Mouse (Mus musculus): ENCODE measurements around the gene Nt5c3b. TPM values are rescaled to one million over a fixed set of nuclear protein-coding genes. Genes with fewer than 3 reads are reported as not detected.

Gene Nt5c3b
- polyA plus RNA-seq, 1 experiment from 2014 or later: 125 TPM

GRCm38 (mm10) chr11:100403445-100404134, 38.0 kb downstream of the Nt5c3b start:
- Histone ChIP-seq H3K4me3 (no peak overlapping the region), H3K4me1 (peaks cover 23% of the 10 kb centered on the region), H3K27me3 (ENCODE audit: poor library complexity, severe bottlenecking) (peaks cover 5% of the 10 kb centered on the region; the same call in 1 of the 2 replicates), H3K27ac (no peak overlapping the region), H3K36me3 (replicated peaks) (peaks cover 6% of the 10 kb centered on the region; the same call in 1 of the 2 replicates), H3K9me3 (no peaks in the 10 kb centered on the region)
- 92% methylated on average over 10 of the region's 10 CpGs for WGBS
- DNase-seq (ENCODE audit: extremely low spot score, low spot score): no peak

- peaks cover 5% of the 10 kb centered on the region; the same call in 1 of the 2 replicates for H3K27me3 ChIP-seq (ENCODE audit: poor library complexity, severe bottlenecking)
- 77% methylated on average over 2 of the region's 2 CpGs for WGBS
- no peak overlapping the region for H3K27ac ChIP-seq
Measured at GRCm38 (mm10) chr11:100402682-100403081, 38.9 kb downstream of the Nt5c3b start.

GRCm38 (mm10) chr11:100402240-100402639, 39.4 kb downstream of the Nt5c3b start:
- Histone ChIP-seq H3K4me3 (no peak overlapping the region), H3K9me3 (no peaks in the 10 kb centered on the region), H3K27ac (no peak overlapping the region), H3K4me1 (peaks cover 26% of the 10 kb centered on the region), H3K36me3 (replicated peaks) (no peaks in the 10 kb centered on the region), H3K27me3 (ENCODE audit: poor library complexity, severe bottlenecking) (peaks cover 8% of the 10 kb centered on the region)
- no peak for DNase-seq (ENCODE audit: extremely low spot score, low spot score)
- 52% methylated on average over 6 of the region's 6 CpGs for WGBS

More at GRCm38 (mm10) chr11:100402682-100403081, 38.9 kb downstream of the Nt5c3b start:
- no peak overlapping the region for H3K4me3 ChIP-seq
- no peak for DNase-seq (ENCODE audit: extremely low spot score, low spot score)
- H3K36me3 ChIP-seq (replicated peaks): no peaks in the 10 kb centered on the region
- no peaks in the 10 kb centered on the region for H3K9me3 ChIP-seq
- H3K4me1 ChIP-seq: peaks cover 22% of the 10 kb centered on the region

- H3K36me3 ChIP-seq (replicated peaks): no peaks in the 10 kb centered on the region
- 86% methylated on average over 6 of the region's 6 CpGs for WGBS
Measured at GRCm38 (mm10) chr11:100400842-100401241, 40.8 kb downstream of the Nt5c3b start.

GRCm38 (mm10) chr11:100399727-100400538, 41.7 kb downstream of the Nt5c3b start:
- Histone ChIP-seq H3K9me3 (no peaks in the 10 kb centered on the region), H3K27ac (no peak overlapping the region), H3K4me3 (no peak overlapping the region), H3K36me3 (replicated peaks) (no peaks in the 10 kb centered on the region), H3K27me3 (ENCODE audit: poor library complexity, severe bottlenecking) (peaks cover 31% of the 10 kb centered on the region), H3K4me1 (peaks cover 49% of the 10 kb centered on the region)
- DNase-seq (ENCODE audit: extremely low spot score, low spot score): no peak
- 77% methylated on average over 12 of the region's 12 CpGs for WGBS

More at GRCm38 (mm10) chr11:100400842-100401241, 40.8 kb downstream of the Nt5c3b start:
- Histone ChIP-seq H3K27ac (no peak overlapping the region), H3K4me1 (peaks cover 40% of the 10 kb centered on the region), H3K9me3 (no peaks in the 10 kb centered on the region), H3K27me3 (ENCODE audit: poor library complexity, severe bottlenecking) (peaks cover 21% of the 10 kb centered on the region), H3K4me3 (no peak overlapping the region)
- no peak for DNase-seq (ENCODE audit: extremely low spot score, low spot score)

GRCm38 (mm10) chr11:100399320-100399719, 42.3 kb downstream of the Nt5c3b start:
- Histone ChIP-seq H3K27ac (no peak overlapping the region), H3K4me3 (no peak overlapping the region), H3K4me1 (peaks cover 51% of the 10 kb centered on the region), H3K9me3 (no peaks in the 10 kb centered on the region), H3K36me3 (replicated peaks) (no peaks in the 10 kb centered on the region), H3K27me3 (ENCODE audit: poor library complexity, severe bottlenecking) (peaks cover 37% of the 10 kb centered on the region)
- DNase-seq (ENCODE audit: extremely low spot score, low spot score): no peak
- WGBS: 85% methylated on average over 9 of the region's 9 CpGs

GRCm38 (mm10) chr11:100398517-100398916, 43.1 kb downstream of the Nt5c3b start:
- Histone ChIP-seq H3K9me3 (no peaks in the 10 kb centered on the region), H3K4me3 (no peak overlapping the region), H3K27me3 (ENCODE audit: poor library complexity, severe bottlenecking) (peaks cover 45% of the 10 kb centered on the region), H3K27ac (no peak overlapping the region), H3K36me3 (replicated peaks) (no peaks in the 10 kb centered on the region; the same call in 1 of the 2 replicates), H3K4me1 (peaks cover 51% of the 10 kb centered on the region)
- 94% methylated on average over 7 of the region's 7 CpGs for WGBS
- DNase-seq (ENCODE audit: extremely low spot score, low spot score): no peak

- H3K9me3 ChIP-seq: no peaks in the 10 kb centered on the region
- peaks cover 52% of the 10 kb centered on the region for H3K27me3 ChIP-seq (ENCODE audit: poor library complexity, severe bottlenecking)
- peak within 1 kb of the TSS; percentile 66 for H3K4me3 ChIP-seq
- DNase-seq (ENCODE audit: extremely low spot score, low spot score): peak; percentile 96
- H3K36me3 ChIP-seq (replicated peaks): no peaks in the 10 kb centered on the region; the same call in 1 of the 2 replicates
- WGBS: under 1% methylated on average over 37 of the region's 37 CpGs
- peaks cover 49% of the 10 kb centered on the region for H3K4me1 ChIP-seq
- H3K27ac ChIP-seq: peak within 1 kb of the TSS; percentile 85
Measured at GRCm38 (mm10) chr11:100397600-100398389, 43.8 kb downstream of the Nt5c3b start, which contains the start of gene Jup. Jup (minus strand) TSS chr11:100397763.

- no peaks in the 10 kb centered on the region; the same call in 1 of the 2 replicates for H3K36me3 ChIP-seq (replicated peaks)
- DNase-seq (ENCODE audit: extremely low spot score, low spot score): peak; percentile 27
- peaks cover 56% of the 10 kb centered on the region for H3K27me3 ChIP-seq (ENCODE audit: poor library complexity, severe bottlenecking)
- H3K4me3 ChIP-seq: peak overlapping the region; percentile 66
- peaks cover 44% of the 10 kb centered on the region for H3K4me1 ChIP-seq
- no peaks in the 10 kb centered on the region for H3K9me3 ChIP-seq
- H3K27ac ChIP-seq: peak overlapping the region; percentile 85
- WGBS: 3% methylated on average over 42 of the region's 42 CpGs
Measured at GRCm38 (mm10) chr11:100396886-100397599, 44.6 kb downstream of the Nt5c3b start.

GRCm38 (mm10) chr11:100395861-100396631, 45.6 kb downstream of the Nt5c3b start:
- H3K4me1 ChIP-seq: peaks cover 51% of the 10 kb centered on the region
- peak overlapping the region; percentile 66 for H3K4me3 ChIP-seq
- DNase-seq (ENCODE audit: extremely low spot score, low spot score): no peak
- peak overlapping the region; percentile 85; the same call in 1 of the 2 replicates for H3K27ac ChIP-seq
- H3K36me3 ChIP-seq (replicated peaks): no peaks in the 10 kb centered on the region; the same call in 1 of the 2 replicates
- H3K27me3 ChIP-seq (ENCODE audit: poor library complexity, severe bottlenecking): peaks cover 51% of the 10 kb centered on the region
- WGBS: 27% methylated on average over 17 of the region's 17 CpGs
- H3K9me3 ChIP-seq: no peaks in the 10 kb centered on the region

GRCm38 (mm10) chr11:100395200-100395599, 46.4 kb downstream of the Nt5c3b start:
- H3K4me3 ChIP-seq: peak overlapping the region; percentile 66; the same call in 1 of the 2 replicates
- DNase-seq (ENCODE audit: extremely low spot score, low spot score): no peak
- peaks cover 59% of the 10 kb centered on the region for H3K4me1 ChIP-seq
- WGBS: 33% methylated on average over 11 of the region's 11 CpGs
- H3K9me3 ChIP-seq: no peaks in the 10 kb centered on the region
- H3K27me3 ChIP-seq (ENCODE audit: poor library complexity, severe bottlenecking): peaks cover 51% of the 10 kb centered on the region
- H3K27ac ChIP-seq: no peak overlapping the region
- H3K36me3 ChIP-seq (replicated peaks): no peaks in the 10 kb centered on the region; the same call in 1 of the 2 replicates

Data from forebrain, embryonic 10.5 days (tissue).